Mouse (Mus musculus) spleen, adult 2 months (tissue): Measurements from ENCODE around the gene Calhm4. TPM values are rescaled to one million over a fixed set of nuclear protein-coding genes. Genes with fewer than 3 reads are reported as not detected.
A peak's percentile ranks its signal among the peaks of the same experiment; 100 is the strongest.
"Not testable (repeated sequence)": the region's sequence is repeated elsewhere in the genome, so short reads cannot be mapped to it uniquely, and the experiment has no call there.

ENCODE experiments used
- DNase-seq, 2 experiments: peaks; one replicate each; pipeline versions ENCODE4 v3.0.0 to v3.0.0-alpha.2; 2012 to 2021; ENCODE audit warnings: low spot score in 2 of 2, low read depth in 1 of 2
- H3K27ac ChIP-seq: fragments of 200-500 bp; 2 replicates; pipeline ENCODE4 v1.5.1; 2012; ENCODE audit warnings: low read length, inconsistent platforms; ENCODE audit not compliant: insufficient read depth
- H3K27me3 ChIP-seq: fragments of 200-500 bp; 2 replicates; pipeline ENCODE4 v1.6.1; 2012; ENCODE audit warnings: mild to moderate bottlenecking, moderate library complexity, low read length, inconsistent platforms; ENCODE audit not compliant: control insufficient read depth, insufficient read depth
- H3K36me3 ChIP-seq: fragments of 200-500 bp; 2 replicates; pipeline ENCODE4 v1.6.1; 2012; ENCODE audit warnings: mild to moderate bottlenecking, low read length, inconsistent platforms; ENCODE audit not compliant: control insufficient read depth, insufficient read depth
- H3K4me1 ChIP-seq: fragments of 200-500 bp; 2 replicates; pipeline ENCODE4 v1.6.1; 2011; ENCODE audit warnings: inconsistent platforms; ENCODE audit not compliant: control insufficient read depth, insufficient read depth, insufficient read length
- H3K4me3 ChIP-seq: fragments of 200-500 bp; 2 replicates; pipeline ENCODE4 v1.5.1; 2011; ENCODE audit warnings: mild to moderate bottlenecking, inconsistent platforms; ENCODE audit not compliant: insufficient read depth, insufficient read length; ENCODE audit errors: extremely low read depth
- CTCF ChIP-seq: fragments of 200-500 bp; IDR thresholded peaks from 2 replicates; pipeline ENCODE4 v1.5.1; 2011; ENCODE audit warnings: mild to moderate bottlenecking, inconsistent platforms; ENCODE audit not compliant: insufficient read depth, insufficient read length, insufficient replicate concordance; ENCODE audit errors: extremely low read depth
- POLR2A ChIP-seq: fragments of 200-500 bp; IDR thresholded peaks from 2 replicates; pipeline ENCODE4 v1.6.1; 2011; ENCODE audit warnings: low read depth, low read length, inconsistent platforms
- WGBS: fragments of 180-500 bp; shearing (Covaris S2); methylation state at CpG from one replicate; pipeline ENCODE4 v1.1.7; 2018; 5-methylcytosine and 5-hydroxymethylcytosine counted together
- polyA plus RNA-seq: library from polyadenylated mRNA; depleted of rRNA; stranded (reverse); fragments of >200 nt; gene quantifications from 2 replicates; pipeline ENCODE4 v1.2.3, GENCODE M21; 2012; rRNA removed

The Calhm4 gene
- polyA plus RNA-seq, 1 experiment: not detected

GRCm38 (mm10) chr10:34030322-34030721, 13.8 kb downstream of the Calhm4 start:
- no peak for TF ChIP-seq POLR2A
- TF ChIP-seq CTCF: no peak
- Histone ChIP-seq H3K4me3 (no peak overlapping the region), H3K36me3 (no peaks in the 10 kb centered on the region), H3K27ac (no peak overlapping the region), H3K27me3 (no peaks in the 10 kb centered on the region), H3K4me1 (no peaks in the 10 kb centered on the region; the same call in 1 of the 2 replicates)
- DNase-seq: peak in 1 of 2 experiments; percentile 31
- WGBS: 26% methylated on average over 5 of the region's 5 CpGs

GRCm38 (mm10) chr10:34019302-34020075, 24.6 kb downstream of the Calhm4 start, which contains the start of gene Rwdd1:
Gene Rwdd1, minus strand, starts transcription at chr10:34019624.
- WGBS: under 1% methylated on average over 65 of the region's 82 CpGs

GRCm38 (mm10) chr10:34018746-34019301, 25.3 kb downstream of the Calhm4 start:
- Histone ChIP-seq H3K4me1 (peaks cover 6% of the 10 kb centered on the region; the same call in 1 of the 2 replicates), H3K27me3 (no peaks in the 10 kb centered on the region), H3K27ac (peak overlapping the region; percentile 91), H3K36me3 (peaks cover 2% of the 10 kb centered on the region; the same call in 1 of the 2 replicates), H3K4me3 (peak overlapping the region; percentile 81)
- no peak for DNase-seq
- WGBS: 1% methylated on average over 21 of the region's 21 CpGs
- TF ChIP-seq POLR2A (no peak), CTCF (no peak)

More at GRCm38 (mm10) chr10:34019302-34020075, 24.6 kb downstream of the Calhm4 start, which contains the start of gene Rwdd1:
- H3K4me3 ChIP-seq: peak within 1 kb of the TSS; percentile 81
- no peaks in the 10 kb centered on the region for H3K27me3 ChIP-seq
- peak; percentile 93 to 96 for DNase-seq
- peaks cover 2% of the 10 kb centered on the region; the same call in 1 of the 2 replicates for H3K36me3 ChIP-seq
- peak within 1 kb of the TSS; percentile 91 for H3K27ac ChIP-seq
- TF ChIP-seq POLR2A (peak; percentile 57), CTCF (no peak)
- peaks cover 6% of the 10 kb centered on the region; the same call in 1 of the 2 replicates for H3K4me1 ChIP-seq

- DNase-seq: no peak
- peaks cover 2% of the 10 kb centered on the region; the same call in 1 of the 2 replicates for H3K4me1 ChIP-seq
- H3K4me3 ChIP-seq: no peak overlapping the region
- TF ChIP-seq POLR2A (no peak), CTCF (no peak)
- peaks cover 4% of the 10 kb centered on the region for H3K36me3 ChIP-seq
- WGBS: 93% methylated on average over 2 of the region's 2 CpGs
- no peaks in the 10 kb centered on the region for H3K27me3 ChIP-seq
- H3K27ac ChIP-seq: no peak overlapping the region
These were observed 30.9 kb downstream of the Calhm4 start for GRCm38 (mm10) chr10:34013241-34013640.

GRCm38 (mm10) chr10:34012581-34012980, 31.5 kb downstream of the Calhm4 start:
- DNase-seq: no peak
- 96% methylated on average over 4 of the region's 4 CpGs for WGBS
- H3K27me3 ChIP-seq: no peaks in the 10 kb centered on the region
- no peak overlapping the region for H3K27ac ChIP-seq
- H3K36me3 ChIP-seq: peaks cover 4% of the 10 kb centered on the region
- no peak for TF ChIP-seq CTCF
- no peak for TF ChIP-seq POLR2A
- no peak overlapping the region for H3K4me3 ChIP-seq
- H3K4me1 ChIP-seq: no peaks in the 10 kb centered on the region; the same call in 1 of the 2 replicates

GRCm38 (mm10) chr10:33998397-33998796, 45.7 kb downstream of the Calhm4 start:
- Histone ChIP-seq H3K36me3 (peaks cover 28% of the 10 kb centered on the region; the same call in 1 of the 2 replicates), H3K27me3 (no peaks in the 10 kb centered on the region), H3K4me1 (no peaks in the 10 kb centered on the region), H3K27ac (no peak overlapping the region), H3K4me3 (no peak overlapping the region)
- DNase-seq: no peak
- TF ChIP-seq CTCF (no peak), POLR2A (no peak)

GRCm38 (mm10) chr10:33996686-33997085, 47.4 kb downstream of the Calhm4 start:
- H3K27me3 ChIP-seq, H3K4me1 ChIP-seq, H3K27ac ChIP-seq, H3K4me3 ChIP-seq, DNase-seq: not testable (repeated sequence)
- peaks cover 22% of the 10 kb centered on the region; the same call in 1 of the 2 replicates for H3K36me3 ChIP-seq
- 94% methylated on average over 6 of the region's 8 CpGs for WGBS

Other genes with a start within 250 kb of the Calhm4 start
- gene Sult3a1, start 186.6 kb downstream of the Calhm4 start, polyA plus RNA-seq: not detected in 2 replicates
- 0.02 TPM in 1 of 2 replicates, not detected in the other for gene Rsph4a, start 139.2 kb downstream of the Calhm4 start, polyA plus RNA-seq
- 7.0 and 9.4 TPM in 2 replicates for gene Zup1, start 93.0 kb downstream of the Calhm4 start, polyA plus RNA-seq
- gene Rwdd1, start 24.7 kb downstream of the Calhm4 start, polyA plus RNA-seq: 19.3 and 33.1 TPM in 2 replicates
- not detected in 2 replicates for gene Trappc3l, start 6.7 kb downstream of the Calhm4 start, polyA plus RNA-seq
- gene Calhm5, start 52.2 kb upstream of the Calhm4 start, polyA plus RNA-seq: 0.19 and 0.27 TPM in 2 replicates
- 32.0 and 46.3 TPM in 2 replicates for gene Calhm6, start 83.7 kb upstream of the Calhm4 start, polyA plus RNA-seq
- gene Dse, start 163.4 kb upstream of the Calhm4 start, polyA plus RNA-seq: 12.0 and 12.9 TPM in 2 replicates
- 19.5 and 24.6 TPM in 2 replicates for gene Tspyl1, start 237.9 kb upstream of the Calhm4 start, polyA plus RNA-seq